Mouse (Mus musculus) MEL (cell line): Measurements from ENCODE around the gene Tmem116. TPM values are rescaled to one million over a fixed set of nuclear protein-coding genes. Genes with fewer than 3 reads are reported as not detected.

Experiments used
- DNase-seq: peaks from one replicate; pipeline ENCODE4 v3.0.0; 2011; ENCODE audit warnings: low read depth, low spot score
- H3K27ac ChIP-seq: 2 replicates; pipeline ENCODE4 v1.5.1; 2012; ENCODE audit warnings: low read depth, mild to moderate bottlenecking, control low read depth, low read length, moderate library complexity; ENCODE audit not compliant: control insufficient read depth
- H3K27me3 ChIP-seq, 2 experiments: fragments of 150-350 bp in 1 of 2; sonication (generic) in 1 of 2; 2 replicates each; pipeline ENCODE4 v1.6.1; 2012; ENCODE audit warnings: low read length in 2 of 2, mild to moderate bottlenecking in 2 of 2, improper control_type of control experiment in 1 of 2, moderate library complexity in 1 of 2; ENCODE audit not compliant: insufficient read depth in 2 of 2, control insufficient read depth in 1 of 2
- H3K36me3 ChIP-seq, 2 experiments: 2 replicates each; pipeline ENCODE4 v1.6.1; 2012 to 2014; ENCODE audit warnings: low read length in 2 of 2, improper control_type of control experiment in 1 of 2, inconsistent platforms in 1 of 2, mild to moderate bottlenecking in 1 of 2; ENCODE audit not compliant: insufficient read depth in 2 of 2, control insufficient read depth in 1 of 2
- H3K4me1 ChIP-seq, 2 experiments: fragments of 150-350 bp in 1 of 2; sonication (generic) in 1 of 2; 2 replicates each; pipeline ENCODE4 v1.6.1; 2012; ENCODE audit warnings: low read length in 2 of 2, improper control_type of control experiment in 1 of 2, mild to moderate bottlenecking in 1 of 2; ENCODE audit not compliant: insufficient read depth in 2 of 2, control insufficient read depth in 1 of 2
- H3K4me3 ChIP-seq, 2 experiments: fragments of 150-350 bp in 1 of 2; sonication (generic) in 1 of 2; 2 replicates each; pipeline ENCODE4 v1.5.1; 2012; ENCODE audit warnings: low read depth in 2 of 2, low read length in 2 of 2, mild to moderate bottlenecking in 2 of 2, moderate library complexity in 2 of 2, control low read depth in 1 of 2, improper control_type of control experiment in 1 of 2; ENCODE audit not compliant: control insufficient read depth in 1 of 2, insufficient read depth in 1 of 2
- H3K79me2 ChIP-seq: 2 replicates; pipeline ENCODE4 v1.6.1; 2012; ENCODE audit warnings: mild to moderate bottlenecking, low read length, moderate library complexity; ENCODE audit not compliant: control insufficient read depth, poor library complexity, insufficient read depth
- H3K9ac ChIP-seq: 2 replicates; pipeline ENCODE4 v1.6.1; 2012; ENCODE audit warnings: low read depth, mild to moderate bottlenecking, control low read depth, low read length, moderate library complexity; ENCODE audit not compliant: control insufficient read depth, poor library complexity, severe bottlenecking
- H3K9me3 ChIP-seq: fragments of 150-350 bp; sonication (generic); replicated peaks from 2 replicates; pipeline ENCODE4 v1.6.1; 2012; ENCODE audit warnings: mild to moderate bottlenecking, low read length, improper control_type of control experiment, moderate library complexity; ENCODE audit not compliant: insufficient read depth
- BHLHE40 ChIP-seq: IDR thresholded peaks from 2 replicates; pipeline ENCODE4 v1.6.1; 2012; ENCODE audit warnings: low read depth, mild to moderate bottlenecking, inconsistent platforms, low read length, improper control_type of control experiment, borderline replicate concordance
- CHD1 ChIP-seq: IDR thresholded peaks from 2 replicates; pipeline ENCODE4 v1.6.1; 2012; ENCODE audit warnings: low read depth, mild to moderate bottlenecking, inconsistent platforms, low read length, improper control_type of control experiment
- CHD2 ChIP-seq: IDR thresholded peaks from 2 replicates; pipeline ENCODE4 v1.6.1; 2011; ENCODE audit warnings: low read length, improper control_type of control experiment
- CTCF ChIP-seq, 3 experiments: IDR thresholded peaks in 2 of 3; conservative IDR thresholded peaks in 1 of 3; 2 replicates each; pipeline ENCODE4 v1.5.1; 2011 to 2012; ENCODE audit warnings: low read length in 3 of 3, low read depth in 2 of 3, mild to moderate bottlenecking in 2 of 3, improper control_type of control experiment in 1 of 3, inconsistent platforms in 1 of 3, mixed read lengths in 1 of 3, moderate library complexity in 1 of 3; ENCODE audit not compliant: control insufficient read depth in 1 of 3, insufficient read depth in 1 of 3, poor library complexity in 1 of 3, severe bottlenecking in 1 of 3
- ELF1 ChIP-seq: IDR thresholded peaks from 2 replicates; pipeline ENCODE4 v1.6.1; 2014; ENCODE audit warnings: low read depth, mild to moderate bottlenecking, inconsistent platforms, low read length, improper control_type of control experiment, moderate library complexity
- EP300 ChIP-seq, 2 experiments: IDR thresholded peaks; 2 replicates each; pipeline ENCODE4 v1.6.1; 2011; ENCODE audit warnings: improper control_type of control experiment in 2 of 2, low read length in 2 of 2, low read depth in 1 of 2, mild to moderate bottlenecking in 1 of 2
- ETS1 ChIP-seq: IDR thresholded peaks from 2 replicates; pipeline ENCODE4 v1.6.1; 2012; ENCODE audit warnings: low read depth, mild to moderate bottlenecking, inconsistent platforms, low read length, improper control_type of control experiment, moderate library complexity
- GATA1 ChIP-seq: IDR thresholded peaks from 2 replicates; pipeline ENCODE4 v1.6.1; 2011; ENCODE audit warnings: low read depth, low read length, improper control_type of control experiment
- HCFC1 ChIP-seq: IDR thresholded peaks from 2 replicates; pipeline ENCODE4 v1.6.1; 2012; ENCODE audit warnings: low read depth, mild to moderate bottlenecking, inconsistent platforms, low read length, improper control_type of control experiment, moderate library complexity
- KAT2A ChIP-seq: conservative IDR thresholded peaks from 2 replicates; pipeline ENCODE4 v1.6.1; 2012; ENCODE audit warnings: low read depth, low read length, improper control_type of control experiment, inconsistent platforms
- MAX ChIP-seq: IDR thresholded peaks from 2 replicates; pipeline ENCODE4 v1.6.1; 2011; ENCODE audit warnings: low read length, improper control_type of control experiment
- MAZ ChIP-seq: IDR thresholded peaks from 2 replicates; pipeline ENCODE4 v1.6.1; 2012; ENCODE audit warnings: low read depth, mild to moderate bottlenecking, inconsistent platforms, low read length, improper control_type of control experiment
- MEF2A ChIP-seq: IDR thresholded peaks from 2 replicates; pipeline ENCODE4 v1.6.1; 2014; ENCODE audit warnings: low read depth, mild to moderate bottlenecking, inconsistent platforms, low read length, improper control_type of control experiment; ENCODE audit not compliant: poor library complexity, insufficient replicate concordance, severe bottlenecking; ENCODE audit errors: extremely low read depth
- MYC ChIP-seq: IDR thresholded peaks from 2 replicates; pipeline ENCODE4 v1.6.1; 2011; ENCODE audit warnings: low read depth, mild to moderate bottlenecking, low read length, improper control_type of control experiment, moderate library complexity
- NELFE ChIP-seq: IDR thresholded peaks from 2 replicates; pipeline ENCODE4 v1.6.1; 2011; ENCODE audit warnings: low read depth, low read length, improper control_type of control experiment
- NRF1 ChIP-seq: IDR thresholded peaks from 2 replicates; pipeline ENCODE4 v1.6.1; 2014; ENCODE audit warnings: low read depth, mild to moderate bottlenecking, inconsistent platforms, low read length, improper control_type of control experiment, moderate library complexity; ENCODE audit not compliant: poor library complexity, insufficient read depth, severe bottlenecking
- POLR2A ChIP-seq, 2 experiments: IDR thresholded peaks; 2 replicates each; pipeline ENCODE4 v1.6.1; 2011 to 2012; ENCODE audit warnings: low read length in 2 of 2, mild to moderate bottlenecking in 2 of 2, control low read depth in 1 of 2, improper control_type of control experiment in 1 of 2, low read depth in 1 of 2, moderate library complexity in 1 of 2; ENCODE audit not compliant: control insufficient read depth in 1 of 2, insufficient read depth in 1 of 2, poor library complexity in 1 of 2
- POLR2AphosphoS5 ChIP-seq: IDR thresholded peaks from 2 replicates; pipeline ENCODE4 v1.6.1; 2012; ENCODE audit warnings: low read depth, borderline replicate concordance, mild to moderate bottlenecking, inconsistent platforms, low read length, moderate library complexity, mixed read lengths
- RAD21 ChIP-seq: IDR thresholded peaks from 2 replicates; pipeline ENCODE4 v1.6.1; 2011; ENCODE audit warnings: mild to moderate bottlenecking, low read depth, low read length, improper control_type of control experiment
- RCOR1 ChIP-seq: IDR thresholded peaks from 2 replicates; pipeline ENCODE4 v1.6.1; 2012; ENCODE audit warnings: low read depth, mild to moderate bottlenecking, inconsistent platforms, low read length, improper control_type of control experiment
- SIN3A ChIP-seq: IDR thresholded peaks from 2 replicates; pipeline ENCODE4 v1.6.1; 2012; ENCODE audit warnings: low read length, improper control_type of control experiment, inconsistent platforms
- SMC3 ChIP-seq: IDR thresholded peaks from 2 replicates; pipeline ENCODE4 v1.6.1; 2011; ENCODE audit warnings: low read depth, low read length, improper control_type of control experiment
- TAL1 ChIP-seq: IDR thresholded peaks from 2 replicates; pipeline ENCODE4 v1.6.1; 2012; ENCODE audit warnings: mild to moderate bottlenecking, inconsistent platforms, low read length, moderate library complexity, mixed read lengths
- TCF12 ChIP-seq: IDR thresholded peaks from 2 replicates; pipeline ENCODE4 v1.6.1; 2014; ENCODE audit warnings: low read depth, mild to moderate bottlenecking, inconsistent platforms, low read length, improper control_type of control experiment, moderate library complexity
- UBTF ChIP-seq: IDR thresholded peaks from 2 replicates; pipeline ENCODE4 v1.6.1; 2012; ENCODE audit warnings: low read depth, mild to moderate bottlenecking, inconsistent platforms, low read length, improper control_type of control experiment, moderate library complexity, borderline replicate concordance; ENCODE audit not compliant: insufficient read depth
- USF1 ChIP-seq: IDR thresholded peaks from 2 replicates; pipeline ENCODE4 v1.6.1; 2014; ENCODE audit warnings: low read depth, mild to moderate bottlenecking, inconsistent platforms, low read length, improper control_type of control experiment, moderate library complexity
- USF2 ChIP-seq, 2 experiments: IDR thresholded peaks; 2 replicates each; pipeline ENCODE4 v1.6.1; 2011 to 2012; ENCODE audit warnings: improper control_type of control experiment in 2 of 2, low read length in 2 of 2, borderline replicate concordance in 1 of 2, inconsistent platforms in 1 of 2, low read depth in 1 of 2, mild to moderate bottlenecking in 1 of 2; ENCODE audit not compliant: insufficient read depth in 1 of 2
- ZKSCAN1 ChIP-seq: IDR thresholded peaks from 2 replicates; pipeline ENCODE4 v1.6.1; 2012; ENCODE audit warnings: low read depth, mild to moderate bottlenecking, inconsistent platforms, low read length, improper control_type of control experiment, moderate library complexity
- ZMIZ1 ChIP-seq: IDR thresholded peaks from 2 replicates; pipeline ENCODE4 v1.6.1; 2012; ENCODE audit warnings: low read depth, mild to moderate bottlenecking, inconsistent platforms, low read length, improper control_type of control experiment, moderate library complexity
- ZNF384 ChIP-seq: IDR thresholded peaks from 2 replicates; pipeline ENCODE4 v1.6.1; 2012; ENCODE audit warnings: low read depth, mild to moderate bottlenecking, inconsistent platforms, low read length, improper control_type of control experiment
- polyA plus RNA-seq, 2 experiments: library from polyadenylated mRNA; stranded (reverse) in 1 of 2; unstranded in 1 of 2; fragments of >175 nt in 1 of 2; fragments of >200 nt in 1 of 2; gene quantifications; 2 replicates each; pipeline versions ENCODE4 v1.2.1 to v1.2.4; 2012; ENCODE audit warnings: low replicate concordance in 2 of 2, low read depth in 1 of 2; ENCODE audit not compliant: insufficient read length in 2 of 2, insufficient read depth in 1 of 2, missing spikeins in 1 of 2
- total RNA-seq: library from RNA; depleted of rRNA; stranded (reverse); fragments of 300-350 nt; gene quantifications from 2 replicates; pipeline ENCODE4 v1.2.3, GENCODE M21; 2012

Gene Tmem116
- total and polyA plus RNA-seq, 3 experiments: 1.7 to 2.6 TPM; not detected in 1

- no peak overlapping the region for H3K4me3 ChIP-seq
- no peak for TF ChIP-seq MAZ
- no peak for TF ChIP-seq MAX
- TF ChIP-seq, all 39 proteins: peak for 0
Measured at GRCm38 (mm10) chr5:121562436-121562835, 110.7 kb downstream of the Tmem116 start.

DNA sequence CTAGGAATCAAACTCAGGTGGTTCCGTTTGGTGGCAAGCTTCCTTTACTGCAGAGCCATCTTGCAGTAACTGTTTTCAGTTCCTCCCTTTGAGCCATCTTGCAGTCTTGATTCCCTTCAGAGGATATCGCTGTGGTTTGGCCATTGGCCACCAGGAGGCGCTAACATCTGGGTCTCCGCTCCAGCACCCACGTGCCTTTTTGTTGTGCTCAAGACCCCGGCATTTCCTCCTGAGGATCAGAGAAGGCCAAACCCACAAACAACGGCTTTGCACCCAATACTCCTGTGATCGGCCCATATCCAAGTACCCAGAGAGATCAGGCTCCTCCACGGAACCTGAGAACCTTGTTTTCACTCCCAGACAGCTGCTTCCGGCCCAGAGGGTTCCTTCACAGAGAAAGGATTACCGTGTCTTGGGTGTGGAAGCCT lies 112.8 kb downstream of the Tmem116 start:
- H3K9me3 ChIP-seq: no peaks in the 10 kb centered on the region
- DNase-seq: peak; percentile 93
- no peaks in the 10 kb centered on the region for H3K79me2 ChIP-seq
- H3K4me1 ChIP-seq: peaks cover 0 to 4% of the 10 kb centered on the region in 2 experiments; a peak in 1 of 4 replicates
- H3K27me3 ChIP-seq: peaks cover 0 to 3% of the 10 kb centered on the region in 2 experiments; a peak in 1 of 4 replicates
- no peak overlapping the region for H3K27ac ChIP-seq
- H3K9ac ChIP-seq: peak overlapping the region; percentile 57
- no peaks in the 10 kb centered on the region for H3K36me3 ChIP-seq
- peak overlapping the region; percentile 20 to 30; a peak in 2 of 4 replicates for H3K4me3 ChIP-seq
- TF ChIP-seq RAD21 (peak; percentile 79), USF2 (IDR thresholded peaks at IDR 0.05; ENCODE audit: borderline replicate concordance in 1 of 2, insufficient read depth in 1 of 2, low read depth in 1 of 2, low read length in 2 of 2) (0 out of 4 replicates have a peak, but pooled peaks of 1 of the 2 experiments have one; percentile 11), MEF2A (no peak), CHD1 (no peak), GATA1 (no peak), POLR2A (IDR thresholded peaks at IDR 0.05; ENCODE audit: control insufficient read depth in 1 of 2, insufficient read depth in 1 of 2, low read depth in 1 of 2, low read length in 2 of 2, poor library complexity in 1 of 2) (peak in 1 of 2 experiments; percentile 29; a peak in 1 of 4 replicates), SIN3A (peak; percentile 98), ZNF384 (no peak), NRF1 (no peak), MYC (peak; percentile 98), SMC3 (peak; percentile 99), USF1 (peak; percentile 86), EP300 (IDR thresholded peaks at IDR 0.05; ENCODE audit: low read depth in 1 of 2, low read length in 2 of 2) (no peak), CTCF (IDR thresholded peaks at IDR 0.05 in 2 of 3, conservative IDR thresholded peaks at IDR 0.05 in 1 of 3; ENCODE audit: control insufficient read depth in 1 of 3, insufficient read depth in 1 of 3, low read depth in 2 of 3, low read length in 3 of 3, poor library complexity in 1 of 3, severe bottlenecking in 1 of 3) (peak; percentile 97 to 99 (median 98)), ELF1 (0 out of 2 replicates have a peak, but pooled peaks have one; percentile 40), CHD2 (no peak), UBTF (no peak), HCFC1 (peak; percentile 63), ZKSCAN1 (no peak), MAX (peak; percentile 98), ETS1 (no peak), KAT2A (no peak), TCF12 (no peak), NELFE (0 out of 2 replicates have a peak, but pooled peaks have one; percentile 32), ZMIZ1 (0 out of 2 replicates have a peak, but pooled peaks have one; percentile 26), TAL1 (no peak), RCOR1 (no peak), POLR2AphosphoS5 (no peak), BHLHE40 (peak; percentile 47; the same call in 1 of the 2 replicates)

More at GRCm38 (mm10) chr5:121562436-121562835, 110.7 kb downstream of the Tmem116 start:
- Histone ChIP-seq H3K36me3 (no peaks in the 10 kb centered on the region), H3K27ac (no peak overlapping the region), H3K9ac (no peak overlapping the region), H3K79me2 (no peaks in the 10 kb centered on the region), H3K27me3 (peaks cover 0 to 3% of the 10 kb centered on the region in 2 experiments; a peak in 1 of 4 replicates), H3K4me1 (peaks cover 0 to 4% of the 10 kb centered on the region in 2 experiments; a peak in 1 of 4 replicates), H3K9me3 (no peaks in the 10 kb centered on the region)
- no peak for DNase-seq
